Mouse (Mus musculus) stomach, postnatal 0 days (tissue): ENCODE data around the gene Rpl18a.

Source experiments
- CTCF ChIP-seq: IDR thresholded peaks from 2 replicates; pipeline ENCODE4 v1.5.1; 2016; ENCODE audit warnings: antibody characterized with exemption, low read depth, mild to moderate bottlenecking, moderate library complexity
- EP300 ChIP-seq: optimal IDR thresholded peaks from 2 replicates; pipeline ENCODE3; 2016; ENCODE audit warnings: antibody characterized with exemption

DNA sequence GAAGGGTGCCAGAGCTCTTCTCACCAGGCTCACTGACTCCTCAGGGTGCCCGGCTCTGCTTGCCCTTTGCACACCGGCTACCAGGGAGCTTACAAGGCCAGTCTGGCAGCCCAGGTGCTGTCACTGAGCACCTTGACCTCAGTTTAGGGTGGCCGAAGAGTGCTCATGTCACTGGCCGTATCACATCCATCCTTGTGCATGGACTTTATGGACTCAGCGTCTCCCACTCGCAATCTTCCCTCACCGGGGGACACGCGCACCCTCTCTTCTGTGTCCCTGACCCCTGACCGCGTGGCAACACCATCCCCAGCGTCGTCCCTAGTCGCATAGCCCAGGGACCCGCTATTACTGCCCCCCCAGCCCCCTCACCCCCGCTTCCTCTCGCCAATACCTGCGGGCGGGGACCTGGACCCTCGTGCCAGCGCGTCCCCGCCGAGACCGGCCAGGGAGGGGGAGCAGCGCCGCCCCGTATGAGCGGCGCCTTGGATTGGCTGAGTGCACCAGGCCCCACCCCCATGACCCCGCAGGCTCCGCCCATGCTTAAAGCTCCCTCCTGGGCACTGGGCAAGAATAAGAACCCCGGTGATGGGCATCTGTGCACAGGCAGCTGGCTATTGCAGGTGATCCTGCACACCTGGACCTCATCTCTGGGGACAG lies 40.5 kb downstream of the Rpl18a start:
- no peak for TF ChIP-seq EP300
- no peak for TF ChIP-seq CTCF
